Comparison of ENCODE assay signal across 8 mouse cellular contexts in genomic region chr16:22439499-22440177, GRCm38 (mm10). TPM values are rescaled to one million over a fixed set of nuclear protein-coding genes. Genes with fewer than 3 reads are reported as not detected.
DNase-seq lines count a peak whose midpoint lies in the region; ATAC-seq lines count a peak whose summit lies in the region.

Gene Etv5, minus strand, starts transcription at chr16:22439719.

- peak within 1 kb of the TSS; percentile 77 for H3K9ac ChIP-seq in hindbrain, embryonic 14.5 days

- DNase-seq in R1 (ENCODE audit: low read depth, low spot score): peak; percentile 99
- peak; percentile 99 for DNase-seq in cerebellum, postnatal 25 days
- peak; percentile 97 to 99 for DNase-seq in frontal cortex, postnatal 25 days (ENCODE audit: low spot score in 2 of 2)
- peak; percentile 96 for DNase-seq in hindbrain, embryonic 14.5 days (ENCODE audit: low spot score)
- DNase-seq in layer of hippocampus, postnatal 36 days: peak; percentile 99
- peak; percentile 99 for DNase-seq in lung, postnatal 36 days
- DNase-seq in retina, postnatal 1 day: peak; percentile 100
- peak; percentile 91 to 99 for DNase-seq in urinary bladder, adult 18-20 months (ENCODE audit: low spot score in 2 of 2)

- H3K27me3 ChIP-seq in hindbrain, embryonic 14.5 days (ENCODE audit: control insufficient read depth, insufficient read depth, low read length): peaks cover 58% of the 10 kb centered on the region

- no peaks in the 10 kb centered on the region for H3K36me3 ChIP-seq in hindbrain, embryonic 14.5 days (replicated peaks; ENCODE audit: control insufficient read depth, insufficient read depth)

- H3K27ac ChIP-seq in hindbrain, embryonic 14.5 days: peak within 1 kb of the TSS; percentile 44

- H3K4me1 ChIP-seq in hindbrain, embryonic 14.5 days (replicated peaks; ENCODE audit: control insufficient read depth, insufficient read depth, low read length): peaks cover 12% of the 10 kb centered on the region

- under 1% methylated on average over 61 of the region's 63 CpGs for WGBS in hindbrain, embryonic 14.5 days

- peak; percentile 99 for ATAC-seq in hindbrain, embryonic 14.5 days (ENCODE audit: low FRiP score)

- peak within 1 kb of the TSS; percentile 100 for H3K4me2 ChIP-seq in hindbrain, embryonic 14.5 days (replicated peaks)

- peak within 1 kb of the TSS; percentile 79 for H3K4me3 ChIP-seq in hindbrain, embryonic 14.5 days (replicated peaks; ENCODE audit: low read length)

- H3K9me3 ChIP-seq in hindbrain, embryonic 14.5 days (ENCODE audit: control insufficient read depth, low read length): no peaks in the 10 kb centered on the region

RNA-seq across cellular contexts. Expression of gene Etv5, which starts in this region (rescaled TPM):
- polyA plus RNA-seq in hindbrain, embryonic 14.5 days (2014; fragmentation: Nextera tagmentation; extraction: Ambion mirVana): 21.3 and 27.0 TPM in 2 replicates
- total RNA-seq in layer of hippocampus, postnatal 36 days (2021): 10 to 100 TPM; 47.5 to 49.4 TPM

Comparison
In these comparisons a context has a peak if more than half of its experiments do, and no peak if none do; other contexts are left out.
1. Peak in every context shown above with its lines: DNase-seq, ATAC-seq, H3K4me3 ChIP-seq and H3K27ac ChIP-seq.